Mouse (Mus musculus): ENCODE results near the gene Fam208a. TPM values are rescaled to one million over a fixed set of nuclear protein-coding genes. Genes with fewer than 3 reads are reported as not detected.
A peak's percentile ranks its signal among the peaks of the same experiment; 100 is the strongest.

Fam208a gene
- polyA plus RNA-seq (2015; fragmentation: Nextera tagmentation; extraction: Ambion mirVana): 15.8 and 17.3 TPM in 2 replicates

DNA sequence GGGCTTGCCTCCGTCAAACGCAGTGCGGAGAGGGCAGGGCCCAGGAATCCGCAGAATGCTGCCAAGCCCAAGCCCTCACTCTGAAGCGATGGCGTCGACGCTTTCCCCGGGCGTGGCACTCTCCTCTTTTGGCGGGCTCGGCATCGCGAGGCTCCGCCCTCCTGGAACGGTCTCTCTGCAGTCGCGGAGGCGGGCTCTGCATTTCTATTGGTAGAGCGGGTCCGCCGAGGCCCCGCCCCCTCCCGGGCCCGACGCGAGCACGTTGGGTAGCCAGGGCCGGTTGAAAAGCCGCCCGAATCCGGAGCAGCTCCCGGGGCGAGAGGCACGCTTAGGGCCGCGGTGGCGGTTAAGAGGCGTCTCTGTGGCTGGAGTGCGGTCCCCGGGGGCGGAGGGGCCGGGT, at the start of gene Fam208a:
Fam208a (plus strand) TSS at position 262 of the 400 bp plus-strand sequence.
- Histone ChIP-seq H3K9ac (peak within 1 kb of the TSS; percentile 92), H3K27ac (peak within 1 kb of the TSS; percentile 99)

GRCm38 (mm10) chr14:27379404-27379803, 49.2 kb upstream of the Fam208a start:
- Histone ChIP-seq H3K27me3 (no peaks in the 10 kb centered on the region), H3K9me3 (no peaks in the 10 kb centered on the region), H3K4me3 (no peak overlapping the region), H3K27ac (no peak overlapping the region), H3K9ac (no peak overlapping the region), H3K4me2 (replicated peaks) (no peak overlapping the region), H3K4me1 (peaks cover 6% of the 10 kb centered on the region), H3K36me3 (peaks cover 3% of the 10 kb centered on the region)
- no peak for ATAC-seq (ENCODE audit: low FRiP score, low read depth)
- 82% methylated on average over 12 of the region's 12 CpGs for WGBS

More for the DNA sequence above, at the start of gene Fam208a:
- Histone ChIP-seq H3K4me2 (replicated peaks) (peak within 1 kb of the TSS; percentile 79), H3K9me3 (peaks cover 25% of the 10 kb centered on the region), H3K27me3 (no peaks in the 10 kb centered on the region), H3K4me3 (peak within 1 kb of the TSS; percentile 69), H3K36me3 (peaks cover 30% of the 10 kb centered on the region), H3K4me1 (0 out of 2 replicates have a peak, but pooled peaks cover 4% of the 10 kb centered on the region)
- WGBS: 2% methylated on average over 38 of the region's 43 CpGs
- ATAC-seq (ENCODE audit: low FRiP score, low read depth): peak; percentile 91

GRCm38 (mm10) chr14:27381459-27381858, 47.2 kb upstream of the Fam208a start:
- H3K27me3 ChIP-seq: no peaks in the 10 kb centered on the region
- H3K4me1 ChIP-seq: peaks cover under 1% of the 10 kb centered on the region
- 84% methylated on average over 7 of the region's 7 CpGs for WGBS
- no peak overlapping the region for H3K9ac ChIP-seq
- H3K36me3 ChIP-seq: peaks cover 13% of the 10 kb centered on the region
- ATAC-seq (ENCODE audit: low FRiP score, low read depth): no peak
- no peak overlapping the region for H3K4me2 ChIP-seq (replicated peaks)
- no peak overlapping the region for H3K27ac ChIP-seq
- no peaks in the 10 kb centered on the region for H3K9me3 ChIP-seq
- no peak overlapping the region for H3K4me3 ChIP-seq

- H3K4me3 ChIP-seq: no peak overlapping the region
- peaks cover 22% of the 10 kb centered on the region for H3K36me3 ChIP-seq
- no peak overlapping the region for H3K4me2 ChIP-seq (replicated peaks)
- no peaks in the 10 kb centered on the region for H3K4me1 ChIP-seq
- H3K27ac ChIP-seq: no peak overlapping the region
- H3K9me3 ChIP-seq: no peaks in the 10 kb centered on the region
- no peak for ATAC-seq (ENCODE audit: low FRiP score, low read depth)
- no peak overlapping the region for H3K9ac ChIP-seq
- H3K27me3 ChIP-seq: no peaks in the 10 kb centered on the region
- WGBS: 82% methylated on average over 5 of the region's 5 CpGs
Observed at GRCm38 (mm10) chr14:27383321-27383830, 45.3 kb upstream of the Fam208a start.

DNA sequence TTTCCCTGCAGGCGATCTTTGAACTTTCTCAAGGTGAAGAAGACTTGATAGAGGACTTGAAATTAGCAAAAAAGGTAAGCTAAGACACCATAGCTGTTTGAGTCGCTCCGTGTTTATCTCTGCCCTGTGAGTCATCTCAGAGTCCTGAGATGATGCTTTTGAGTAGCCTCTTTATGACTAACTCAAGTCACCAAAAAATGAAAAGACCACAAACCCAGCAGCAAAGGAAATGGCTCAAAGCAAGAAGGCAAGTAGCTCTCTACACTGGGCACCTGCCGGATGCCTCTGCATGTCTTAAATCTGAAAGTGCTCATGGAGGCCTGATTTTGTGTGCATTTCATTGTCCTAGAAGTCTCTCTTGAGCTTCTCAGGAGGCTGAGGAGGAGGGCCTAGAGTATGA, 44.5 kb upstream of the Fam208a start:
- Histone ChIP-seq H3K9me3 (no peaks in the 10 kb centered on the region), H3K27me3 (no peaks in the 10 kb centered on the region), H3K4me1 (no peaks in the 10 kb centered on the region), H3K36me3 (peaks cover 22% of the 10 kb centered on the region), H3K9ac (no peak overlapping the region), H3K4me3 (no peak overlapping the region), H3K4me2 (replicated peaks) (no peak overlapping the region), H3K27ac (no peak overlapping the region)
- ATAC-seq (ENCODE audit: low FRiP score, low read depth): no peak
- WGBS: 91% methylated on average over 4 of the region's 4 CpGs

DNA sequence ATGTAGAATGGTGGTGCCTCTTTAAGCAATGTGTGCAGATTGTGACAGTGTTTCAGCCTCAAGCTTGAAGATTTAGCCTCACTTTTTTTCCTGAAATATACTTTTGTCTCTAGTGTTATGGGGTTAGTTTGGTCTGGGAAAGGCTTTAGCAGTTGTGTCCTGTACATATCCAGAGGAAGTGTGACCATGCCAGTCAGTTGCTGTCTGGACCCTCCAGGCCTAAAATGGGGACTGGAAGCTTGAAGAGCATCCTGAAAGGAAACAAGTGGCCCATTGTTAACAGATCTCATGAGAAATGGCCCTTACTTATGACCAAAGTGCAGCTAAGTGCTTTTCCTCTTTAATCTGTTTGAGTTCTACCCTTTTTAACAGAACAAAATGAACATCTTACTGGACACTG, 40.0 kb upstream of the Fam208a start:
- ATAC-seq (ENCODE audit: low FRiP score, low read depth): no peak
- Histone ChIP-seq H3K9me3 (no peaks in the 10 kb centered on the region), H3K4me2 (replicated peaks) (no peak overlapping the region), H3K27ac (no peak overlapping the region), H3K27me3 (no peaks in the 10 kb centered on the region), H3K4me1 (no peaks in the 10 kb centered on the region), H3K36me3 (peaks cover 22% of the 10 kb centered on the region), H3K9ac (no peak overlapping the region), H3K4me3 (no peak overlapping the region)

DNA sequence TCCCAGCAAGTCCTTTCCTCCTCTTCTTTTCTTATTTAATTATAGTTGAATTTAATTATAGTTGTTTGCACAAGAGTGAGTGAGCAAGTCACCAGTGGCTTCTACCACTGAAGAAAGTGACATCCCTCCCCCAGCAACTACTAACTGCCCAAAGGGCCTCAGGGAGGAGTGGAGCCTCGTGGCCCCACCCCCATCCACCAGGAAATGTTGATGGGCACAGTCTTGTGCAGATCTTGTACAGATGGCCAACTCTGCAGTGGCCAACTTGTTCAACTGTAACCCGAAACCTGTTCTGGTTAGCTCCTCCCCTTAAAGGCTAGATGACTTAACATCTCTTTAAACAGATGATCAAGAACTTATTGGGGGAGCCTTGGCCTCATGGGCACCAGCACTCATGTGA, 38.9 kb upstream of the Fam208a start:
- no peak for ATAC-seq (ENCODE audit: low FRiP score, low read depth)
- H3K36me3 ChIP-seq: peaks cover 24% of the 10 kb centered on the region
- no peaks in the 10 kb centered on the region for H3K27me3 ChIP-seq
- H3K9me3 ChIP-seq: no peaks in the 10 kb centered on the region
- H3K4me3 ChIP-seq: no peak overlapping the region
- WGBS: 85% methylated on average over 2 of the region's 2 CpGs
- H3K4me2 ChIP-seq (replicated peaks): no peak overlapping the region
- no peak overlapping the region for H3K9ac ChIP-seq
- no peak overlapping the region for H3K27ac ChIP-seq
- H3K4me1 ChIP-seq: no peaks in the 10 kb centered on the region

GRCm38 (mm10) chr14:27390663-27391062, 38.0 kb upstream of the Fam208a start:
- Histone ChIP-seq H3K4me3 (no peak overlapping the region), H3K9me3 (no peaks in the 10 kb centered on the region), H3K36me3 (peaks cover 26% of the 10 kb centered on the region), H3K9ac (no peak overlapping the region), H3K27ac (no peak overlapping the region), H3K4me2 (replicated peaks) (no peak overlapping the region), H3K27me3 (no peaks in the 10 kb centered on the region), H3K4me1 (no peaks in the 10 kb centered on the region)
- WGBS: 54% methylated on average over 7 of the region's 7 CpGs
- ATAC-seq (ENCODE audit: low FRiP score, low read depth): no peak

- H3K4me3 ChIP-seq: no peak overlapping the region
- H3K9me3 ChIP-seq: no peaks in the 10 kb centered on the region
- peaks cover 26% of the 10 kb centered on the region for H3K36me3 ChIP-seq
- no peak for ATAC-seq (ENCODE audit: low FRiP score, low read depth)
- H3K27ac ChIP-seq: no peak overlapping the region
- H3K4me1 ChIP-seq: no peaks in the 10 kb centered on the region
- H3K27me3 ChIP-seq: no peaks in the 10 kb centered on the region
- no peak overlapping the region for H3K4me2 ChIP-seq (replicated peaks)
- 81% methylated on average over 9 of the region's 9 CpGs for WGBS
- no peak overlapping the region for H3K9ac ChIP-seq
Observed at GRCm38 (mm10) chr14:27391776-27392308, 36.8 kb upstream of the Fam208a start.

DNA sequence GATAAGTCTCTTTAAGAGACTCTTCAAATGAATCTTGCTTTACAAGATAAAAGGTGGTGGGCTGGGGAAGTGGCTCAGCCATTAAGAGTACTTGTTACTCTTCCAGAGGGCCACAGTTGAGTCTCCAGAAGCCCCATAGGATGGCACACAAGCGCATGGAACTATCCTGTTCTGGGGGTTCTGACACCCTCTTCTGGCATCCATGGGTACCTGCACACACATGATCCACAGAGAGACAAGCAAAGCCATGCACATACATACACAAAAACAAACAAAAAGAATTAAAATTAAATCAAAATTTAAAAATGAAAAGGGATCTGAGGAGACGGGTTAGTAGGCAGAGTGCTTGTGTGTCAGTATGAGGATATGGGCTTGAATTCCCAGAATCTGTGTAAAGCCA, 36.0 kb upstream of the Fam208a start:
- WGBS: 89% methylated on average over 2 of the region's 2 CpGs
- Histone ChIP-seq H3K27me3 (no peaks in the 10 kb centered on the region), H3K9me3 (no peaks in the 10 kb centered on the region), H3K27ac (no peak overlapping the region), H3K36me3 (peaks cover 29% of the 10 kb centered on the region), H3K9ac (no peak overlapping the region), H3K4me1 (no peaks in the 10 kb centered on the region), H3K4me2 (replicated peaks) (no peak overlapping the region), H3K4me3 (no peak overlapping the region)
- no peak for ATAC-seq (ENCODE audit: low FRiP score, low read depth)

DNA sequence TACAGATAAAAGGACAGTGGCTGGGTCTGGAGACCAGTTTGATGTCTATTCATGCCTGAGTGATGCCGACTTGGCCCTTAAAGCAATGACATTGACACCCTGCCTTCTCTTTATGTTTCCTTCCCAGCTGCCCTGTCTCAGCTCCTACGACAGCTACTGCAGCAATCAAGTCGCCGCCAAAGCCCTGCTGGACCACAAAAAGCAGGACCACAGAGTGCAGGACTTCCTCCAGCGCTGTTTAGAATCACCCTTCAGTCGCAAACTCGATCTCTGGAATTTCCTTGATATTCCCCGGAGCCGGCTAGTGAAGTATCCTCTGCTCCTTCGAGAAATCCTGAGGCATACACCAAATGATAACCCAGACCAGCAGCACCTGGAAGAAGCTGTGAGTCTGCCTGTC, 34.8 kb upstream of the Fam208a start:
- H3K4me2 ChIP-seq (replicated peaks): no peak overlapping the region
- WGBS: 47% methylated on average over 10 of the region's 10 CpGs
- no peaks in the 10 kb centered on the region for H3K9me3 ChIP-seq
- no peak overlapping the region for H3K27ac ChIP-seq
- no peak overlapping the region for H3K9ac ChIP-seq
- H3K4me1 ChIP-seq: no peaks in the 10 kb centered on the region
- no peak overlapping the region for H3K4me3 ChIP-seq
- H3K36me3 ChIP-seq: peaks cover 40% of the 10 kb centered on the region
- no peaks in the 10 kb centered on the region for H3K27me3 ChIP-seq
- no peak for ATAC-seq (ENCODE audit: low FRiP score, low read depth)

- H3K4me2 ChIP-seq (replicated peaks): no peak overlapping the region
- H3K4me3 ChIP-seq: no peak overlapping the region
- WGBS: 71% methylated on average over 7 of the region's 7 CpGs
- H3K27ac ChIP-seq: no peak overlapping the region
- peaks cover 61% of the 10 kb centered on the region for H3K36me3 ChIP-seq
- no peaks in the 10 kb centered on the region for H3K9me3 ChIP-seq
- H3K27me3 ChIP-seq: no peaks in the 10 kb centered on the region
- no peak overlapping the region for H3K9ac ChIP-seq
- ATAC-seq (ENCODE audit: low FRiP score, low read depth): no peak
- no peaks in the 10 kb centered on the region for H3K4me1 ChIP-seq
Observed at GRCm38 (mm10) chr14:27396424-27396823, 32.2 kb upstream of the Fam208a start.

DNA sequence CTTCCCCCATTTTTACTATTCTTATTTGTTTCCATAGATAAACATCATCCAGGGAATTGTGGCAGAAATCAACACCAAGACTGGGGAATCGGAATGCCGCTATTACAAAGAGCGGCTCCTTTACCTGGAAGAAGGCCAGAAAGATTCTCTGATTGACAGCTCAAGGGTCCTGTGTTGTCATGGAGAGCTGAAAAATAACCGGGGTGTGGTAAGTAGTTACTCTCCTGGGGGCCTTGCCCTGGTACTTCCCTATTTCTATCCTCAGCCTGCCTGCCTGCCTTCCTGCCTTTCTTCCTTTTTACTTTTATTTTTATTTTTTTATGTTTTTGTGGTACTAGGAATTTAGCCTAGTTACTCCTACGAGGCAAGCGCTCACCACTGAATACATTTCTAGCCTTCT, 31.1 kb upstream of the Fam208a start:
- Histone ChIP-seq H3K9me3 (no peaks in the 10 kb centered on the region), H3K9ac (no peak overlapping the region), H3K4me3 (no peak overlapping the region), H3K27ac (no peak overlapping the region), H3K4me1 (no peaks in the 10 kb centered on the region), H3K4me2 (replicated peaks) (no peak overlapping the region), H3K36me3 (peaks cover 72% of the 10 kb centered on the region), H3K27me3 (no peaks in the 10 kb centered on the region)
- WGBS: 87% methylated on average over 6 of the region's 6 CpGs
- ATAC-seq (ENCODE audit: low FRiP score, low read depth): no peak

Data from limb, embryonic 13.5 days (tissue).